Mouse (Mus musculus): Measurements from ENCODE around the gene Il13ra1.

GRCm38 (mm10) chrX:36073997-36074396 is 37.9 kb upstream of the Il13ra1 start:
- TF ChIP-seq POLR2A (IDR thresholded peaks at IDR 0.05; ENCODE audit: control insufficient read depth in 1 of 2, insufficient read depth in 1 of 2, low read depth in 1 of 2, low read length in 2 of 2, poor library complexity in 1 of 2) (no peak), CTCF (IDR thresholded peaks at IDR 0.05 in 2 of 3, conservative IDR thresholded peaks at IDR 0.05 in 1 of 3; ENCODE audit: control insufficient read depth in 1 of 3, insufficient read depth in 1 of 3, low read depth in 2 of 3, low read length in 3 of 3, poor library complexity in 1 of 3, severe bottlenecking in 1 of 3) (no peak), NELFE (IDR thresholded peaks at IDR 0.05; ENCODE audit: low read depth, low read length) (no peak), TAL1 (IDR thresholded peaks at IDR 0.05; ENCODE audit: low read length) (no peak), MYB (IDR thresholded peaks at IDR 0.05; ENCODE audit: low read depth, low read length) (no peak), GABPA (IDR thresholded peaks at IDR 0.05; ENCODE audit: low read depth, low read length) (no peak), RCOR1 (IDR thresholded peaks at IDR 0.05; ENCODE audit: low read depth, low read length) (no peak), ZMIZ1 (IDR thresholded peaks at IDR 0.05; ENCODE audit: low read depth, low read length) (no peak), TBP (IDR thresholded peaks at IDR 0.05; ENCODE audit: low read depth, low read length) (no peak), USF2 (IDR thresholded peaks at IDR 0.05; ENCODE audit: borderline replicate concordance in 1 of 2, insufficient read depth in 1 of 2, low read depth in 1 of 2, low read length in 2 of 2) (no peak), JUND (IDR thresholded peaks at IDR 0.05; ENCODE audit: low read depth, low read length) (no peak), TCF12 (IDR thresholded peaks at IDR 0.05; ENCODE audit: low read depth, low read length) (no peak), EP300 (IDR thresholded peaks at IDR 0.05; ENCODE audit: low read depth in 1 of 2, low read length in 2 of 2) (no peak), MAFK (IDR thresholded peaks at IDR 0.05; ENCODE audit: borderline replicate concordance, low read depth, low read length) (no peak)

All from MEL (cell line).